Mouse (Mus musculus) heart, postnatal 4 days (tissue): ENCODE measurements at regions not wholly inside any gene's neighbourhood (a gene's known extent, or its start where the extent isn't known, plus 50 kb on each side); places are given as distances from the start of the nearest gene placed in this dataset.

Experiments
- DNase-seq: peaks from one replicate; pipeline ENCODE4 v3.0.0; 2021

DNA sequence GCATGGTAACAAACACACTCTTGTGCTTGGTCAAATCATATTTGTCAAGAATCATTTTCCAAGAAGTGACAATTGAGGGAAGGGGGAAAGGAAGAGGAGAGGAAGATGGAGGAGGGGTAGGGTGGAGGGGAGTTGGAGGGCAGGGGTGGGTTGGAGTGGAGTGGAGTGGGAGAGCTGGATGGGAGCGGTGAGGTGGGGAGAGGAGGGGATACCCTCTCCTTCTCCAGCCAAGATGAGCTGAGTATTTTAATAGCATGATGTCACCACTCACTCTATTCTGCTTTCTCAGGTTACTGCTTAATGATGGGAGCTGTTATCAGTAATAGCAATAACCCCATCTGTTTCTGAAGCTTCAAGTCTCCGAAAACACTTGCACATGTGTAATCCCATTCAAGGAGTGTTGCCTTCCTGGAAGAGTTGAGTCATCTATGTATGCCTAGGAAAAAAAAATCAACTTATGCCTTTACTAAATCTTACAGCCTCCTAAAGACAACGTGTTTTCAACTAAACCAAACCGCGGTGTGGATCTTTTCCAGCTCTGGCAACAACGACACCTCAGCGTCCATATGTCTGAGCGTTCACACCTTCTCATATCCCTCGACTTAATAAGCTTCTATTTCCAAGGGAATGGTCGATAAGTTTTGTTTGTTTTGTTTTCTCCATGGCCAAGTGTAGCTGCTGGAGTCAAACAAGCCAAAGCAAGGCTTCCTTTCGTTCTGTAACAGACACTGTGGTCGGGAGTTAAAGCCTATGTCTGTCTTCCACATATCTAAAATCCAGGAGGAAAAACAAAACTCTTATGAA lies 187.0 kb upstream of the Mgmt start:
- DNase-seq, result peak; percentile 11

DNA sequence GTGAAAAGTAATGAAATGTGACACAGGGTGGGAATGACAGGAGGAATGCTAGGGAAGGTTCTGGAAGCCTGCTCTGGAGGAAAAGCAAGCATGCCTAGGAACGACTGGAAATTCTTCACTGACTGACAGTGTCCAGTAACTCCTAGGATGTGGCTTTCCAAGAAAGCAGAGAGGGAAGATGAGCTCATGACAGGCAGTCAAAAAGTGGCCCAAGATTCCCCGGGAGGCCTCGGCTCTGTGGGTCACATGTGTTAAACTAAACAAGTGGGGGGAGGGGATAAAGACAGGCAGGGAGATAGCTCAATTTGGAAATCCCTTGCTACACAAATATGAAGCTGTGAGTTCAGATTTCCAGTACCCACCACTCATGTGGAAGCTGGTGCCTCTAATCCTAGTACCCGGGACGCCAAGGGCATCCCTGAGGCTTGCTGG lies 186.4 kb upstream of the Mgmt start:
- DNase-seq, result peak; percentile 18

DNA sequence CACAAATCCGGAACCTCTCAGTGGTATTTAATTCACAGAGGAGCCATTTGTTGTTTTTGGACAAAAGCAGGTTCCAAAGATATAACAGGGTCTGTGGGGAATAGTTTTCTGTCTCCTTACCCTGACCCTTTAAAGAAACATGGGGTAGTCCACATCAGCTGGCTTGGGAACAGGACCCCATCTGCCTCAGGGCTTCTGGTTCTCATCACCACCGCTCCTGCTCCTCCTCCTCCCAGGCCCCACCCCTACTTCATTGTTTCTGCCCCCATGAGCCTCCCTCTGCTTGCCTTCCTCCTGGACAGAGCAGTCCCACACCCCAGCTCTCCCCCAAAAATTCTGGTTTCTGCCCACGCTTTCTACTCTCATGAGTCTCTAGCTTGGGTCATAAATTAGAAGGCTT lies 183.8 kb upstream of the Mgmt start:
- DNase-seq, result peak; percentile 39

DNA sequence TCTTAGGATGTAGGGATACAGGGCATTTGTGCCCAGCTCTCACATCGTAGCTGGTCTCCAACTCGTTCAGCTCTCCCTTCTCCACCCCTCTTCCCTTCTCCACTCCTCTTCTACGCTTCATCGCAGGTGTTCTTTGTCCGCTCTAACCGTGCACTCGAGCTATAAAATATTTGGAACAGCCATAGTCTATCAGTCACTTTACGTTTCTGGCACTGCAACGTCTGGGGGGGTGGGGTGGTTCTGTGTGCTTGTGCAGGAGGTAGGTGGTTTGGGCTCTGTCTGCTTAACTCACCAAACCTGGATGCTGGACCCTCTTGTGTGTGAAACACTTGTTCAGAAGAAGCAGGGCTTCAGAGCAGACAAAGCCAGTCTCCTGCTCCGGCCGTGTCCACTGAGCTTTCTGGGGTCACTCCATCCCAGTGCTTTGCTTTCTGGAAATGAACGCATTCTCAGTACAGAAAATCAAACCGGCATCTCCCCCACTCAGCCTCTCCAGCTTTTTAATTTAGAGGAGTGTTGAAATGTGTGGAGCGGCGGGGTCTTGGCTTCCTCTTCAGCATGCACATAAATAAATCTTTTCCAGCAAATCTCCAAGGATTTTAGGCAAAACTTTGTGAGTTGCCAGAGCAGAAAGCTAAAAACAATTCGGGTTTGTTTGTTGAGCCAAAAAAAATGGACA lies 181.3 kb upstream of the Mgmt start:
- DNase-seq, result peak; percentile 43

DNA sequence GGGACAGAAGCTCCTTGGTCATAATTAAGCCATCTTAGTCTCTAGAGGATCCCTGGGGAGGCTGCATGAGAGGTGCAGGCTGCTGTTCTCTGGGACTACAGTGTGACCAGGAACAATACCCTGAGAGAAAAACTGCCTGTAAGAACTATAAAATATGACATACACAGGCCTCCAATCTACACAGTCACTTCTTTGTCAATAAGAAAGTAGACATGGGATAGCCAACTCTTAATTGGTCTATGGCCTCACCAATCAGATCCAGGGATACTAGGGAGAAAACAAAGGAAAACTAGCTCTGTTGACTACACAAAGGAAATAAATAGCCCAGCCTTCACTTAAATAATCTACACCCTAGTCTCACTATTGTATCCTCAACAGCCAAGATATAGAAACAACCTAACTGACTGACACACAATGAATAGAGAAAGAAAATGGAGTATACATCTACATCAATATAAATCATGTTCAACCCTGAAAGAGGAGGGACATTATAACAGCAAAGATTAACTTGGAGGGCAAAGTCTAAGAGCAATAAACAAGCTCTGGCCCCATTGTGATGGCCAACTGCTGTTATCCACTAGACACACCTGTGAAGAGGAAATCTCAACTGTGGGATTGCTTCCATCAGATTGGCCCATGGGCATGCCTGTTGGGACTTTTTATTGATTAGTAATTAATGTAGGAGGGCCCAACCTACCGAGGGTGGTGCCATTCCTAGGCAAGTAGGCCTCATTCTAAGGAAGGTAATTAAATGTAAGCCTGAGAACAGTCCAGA lies 166.6 kb upstream of the Mgmt start:
- DNase-seq, result no peak

DNA sequence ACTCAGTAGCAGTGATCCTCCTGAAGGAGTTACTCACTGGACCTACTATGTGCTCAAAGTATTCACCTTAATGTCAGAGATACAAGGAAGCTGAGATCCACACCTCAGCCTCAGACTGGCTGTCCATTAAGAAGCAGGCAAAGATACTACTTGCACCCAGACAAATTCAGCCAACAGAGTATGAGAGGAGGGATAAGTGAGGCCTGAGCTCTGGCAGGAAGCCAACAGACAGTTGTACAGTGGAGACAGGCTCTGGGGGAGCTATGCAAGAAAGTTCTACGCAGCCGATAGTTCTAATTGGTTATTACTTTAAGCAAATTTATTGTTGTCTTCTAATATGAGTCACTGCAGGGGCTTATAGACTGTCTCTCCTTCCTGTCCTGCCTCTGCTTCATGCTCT lies 152.2 kb upstream of the Mgmt start:
- no peak for DNase-seq

DNA sequence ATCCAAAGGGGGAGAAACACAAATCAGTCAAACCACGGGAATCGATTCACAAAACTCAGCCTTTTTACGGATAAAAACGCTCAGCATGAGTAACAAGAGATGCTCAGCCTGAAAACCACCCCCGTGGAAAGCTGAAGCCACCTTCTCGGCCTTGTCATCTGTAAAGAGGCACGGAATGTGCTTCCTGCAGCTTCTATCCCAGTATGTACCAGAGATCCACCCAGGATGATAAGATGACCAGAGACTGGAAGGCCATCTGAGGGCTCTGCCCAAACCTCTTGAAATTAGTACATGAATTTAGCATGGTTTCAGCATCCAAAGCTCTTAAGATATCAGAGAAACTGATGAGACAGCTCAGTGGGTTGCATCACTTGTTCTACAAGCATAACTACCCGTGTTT lies 149.0 kb upstream of the Mgmt start:
- no peak for DNase-seq

DNA sequence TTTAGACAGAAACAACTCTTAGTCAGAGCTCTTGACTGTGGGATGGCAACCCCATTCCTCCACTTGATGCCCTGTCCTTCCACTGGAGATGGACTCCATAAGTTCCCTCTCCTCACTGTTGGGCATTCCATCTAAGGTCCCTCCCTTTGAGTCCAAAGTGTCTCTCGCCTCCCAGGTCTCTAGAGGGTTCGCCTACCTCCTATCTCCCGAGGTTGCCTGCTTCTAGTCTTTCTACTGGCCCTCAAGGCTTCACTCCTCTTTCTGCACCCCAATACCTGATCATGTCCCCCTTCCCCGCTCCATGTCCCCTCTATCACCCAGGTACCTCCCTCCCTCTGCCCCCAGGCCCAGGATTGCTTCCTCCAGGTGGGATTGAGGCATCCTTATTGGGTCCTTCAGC lies 142.9 kb upstream of the Mgmt start:
- DNase-seq, result no peak

DNA sequence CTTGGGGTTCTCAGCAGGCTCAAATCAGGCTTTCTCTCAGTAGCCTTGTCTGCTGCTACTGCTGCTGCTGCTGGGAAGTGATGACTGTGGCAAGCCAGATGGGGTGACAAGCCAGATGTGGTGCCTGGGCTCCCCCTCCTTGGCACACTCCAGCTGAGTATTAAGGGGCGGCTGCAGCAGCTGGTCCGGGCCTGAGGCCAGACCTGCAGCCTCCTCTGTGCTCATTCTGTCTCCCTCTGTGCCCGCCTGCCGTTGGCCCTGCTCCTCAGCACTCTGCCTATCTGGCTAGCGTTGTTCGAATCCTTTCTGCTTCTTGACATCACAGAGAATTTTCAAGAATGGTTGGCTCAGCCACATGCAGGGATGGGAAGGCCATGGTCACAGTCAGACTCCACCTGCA lies 139.6 kb upstream of the Mgmt start:
- no peak for DNase-seq

DNA sequence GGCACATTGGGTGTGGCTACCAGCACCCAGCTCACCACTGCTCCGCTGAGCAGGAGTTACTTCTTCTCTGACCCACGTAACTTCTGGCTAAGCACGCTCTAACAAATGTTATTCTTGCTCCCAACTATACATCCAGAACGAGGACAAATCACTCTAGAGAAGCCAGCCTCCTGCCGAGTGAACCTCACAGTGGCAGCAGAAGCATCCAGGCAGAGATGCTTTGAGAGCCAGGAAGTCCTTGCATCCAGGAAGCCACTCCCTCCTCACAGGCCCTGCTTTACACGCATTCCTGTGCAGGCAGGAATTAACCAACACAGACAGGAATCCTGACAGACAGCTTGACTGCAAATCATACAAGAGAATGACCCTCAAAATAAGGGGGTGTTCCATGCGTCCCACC lies 129.4 kb upstream of the Mgmt start:
- DNase-seq, result no peak

DNA sequence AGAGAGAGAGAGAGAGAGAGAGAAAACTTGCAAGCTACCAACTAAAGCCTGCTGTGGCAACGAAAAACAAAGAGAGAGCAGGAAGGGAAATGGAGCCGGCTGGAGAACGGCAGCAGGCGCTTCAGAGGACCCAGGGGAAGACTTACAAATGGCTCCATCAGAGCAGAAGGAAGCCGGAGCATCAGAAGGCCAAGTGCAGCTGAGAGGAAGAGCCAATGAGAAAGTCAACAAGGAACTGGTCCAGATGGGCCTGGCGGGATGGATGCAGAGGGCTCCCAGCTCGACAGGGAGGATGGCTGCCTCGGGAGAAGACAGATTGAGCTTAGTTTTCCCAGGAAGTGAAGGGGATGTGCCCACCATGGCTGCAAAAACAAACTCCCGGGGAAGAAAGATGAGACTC lies 127.2 kb upstream of the Mgmt start:
- DNase-seq, result no peak

DNA sequence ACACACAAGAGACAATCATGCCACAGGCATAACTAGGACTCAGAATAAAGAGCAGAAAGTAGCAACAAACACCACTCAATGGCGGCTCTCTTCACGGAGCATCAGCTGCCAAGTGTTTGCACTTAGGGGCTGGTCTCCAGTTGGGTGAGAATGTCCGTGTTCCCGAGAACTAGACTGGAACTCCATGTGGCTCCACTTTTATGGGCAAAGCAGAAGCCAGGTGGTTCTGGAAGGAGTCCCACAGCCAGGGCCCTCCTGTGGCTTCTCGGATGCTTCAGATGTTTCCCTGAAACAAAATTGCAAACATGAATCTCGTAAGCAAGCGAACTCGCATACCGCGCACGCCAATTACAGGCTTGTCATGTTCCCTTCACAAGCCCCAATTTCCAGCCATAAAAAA lies 113.7 kb upstream of the Mgmt start:
- no peak for DNase-seq

DNA sequence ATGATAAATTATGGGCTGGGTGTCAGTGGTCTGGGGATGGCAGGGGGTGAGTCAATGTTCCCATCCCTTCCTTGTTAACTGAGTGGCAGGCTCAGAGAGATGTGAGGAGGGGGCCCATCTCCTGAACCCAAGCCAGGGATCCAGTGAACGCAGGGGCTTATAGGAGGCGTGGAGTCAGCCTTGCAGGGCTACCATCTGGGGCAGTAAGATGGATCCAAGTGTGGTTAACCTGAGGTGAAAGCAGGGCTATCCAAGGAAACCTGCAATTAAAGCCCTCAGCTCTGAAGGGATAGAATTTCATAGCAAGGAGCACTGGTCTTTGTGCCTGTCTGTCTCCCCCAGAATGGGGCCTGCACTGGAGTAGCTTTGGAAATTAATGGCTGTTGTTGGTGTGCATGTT lies 103.3 kb upstream of the Mgmt start:
- DNase-seq, result no peak

DNA sequence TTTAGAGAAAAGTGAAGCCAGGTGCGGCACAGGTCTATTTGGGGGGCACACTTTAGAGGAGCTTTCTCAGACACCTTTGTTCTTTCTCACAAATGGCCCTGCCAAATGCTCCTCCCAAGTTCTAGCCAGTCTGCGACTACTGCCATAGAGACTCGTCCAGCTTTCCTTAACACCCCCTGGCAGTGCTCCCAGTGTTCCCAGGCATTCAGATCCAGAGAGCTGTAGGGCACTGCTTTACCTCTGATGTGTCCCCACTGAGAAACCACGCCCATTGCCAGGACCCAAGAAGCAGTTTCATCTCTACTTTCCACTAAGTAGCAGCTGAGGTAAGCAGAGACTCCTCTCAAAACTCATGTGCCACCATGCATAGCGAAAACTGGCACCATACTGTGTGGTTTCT lies 102.3 kb upstream of the Mgmt start:
- no peak for DNase-seq

DNA sequence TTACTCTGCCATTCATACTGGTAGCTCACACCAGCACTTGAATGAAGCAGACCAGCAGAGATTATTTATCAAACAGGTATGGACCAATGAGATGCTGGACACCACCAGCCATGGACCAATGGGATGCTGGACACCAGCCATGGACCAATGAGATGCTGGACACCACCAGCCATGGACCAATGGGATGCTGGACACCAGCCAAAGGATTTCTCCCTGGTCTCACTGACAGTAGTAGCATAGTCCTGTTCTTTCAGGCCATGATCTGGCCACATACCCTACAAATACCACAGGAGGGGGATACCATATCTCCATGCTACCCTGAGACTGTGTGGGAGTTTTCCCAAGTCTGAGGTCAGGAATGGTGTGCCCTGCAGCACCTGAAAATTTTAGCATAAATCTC lies 98.0 kb upstream of the Mgmt start:
- no peak for DNase-seq

DNA sequence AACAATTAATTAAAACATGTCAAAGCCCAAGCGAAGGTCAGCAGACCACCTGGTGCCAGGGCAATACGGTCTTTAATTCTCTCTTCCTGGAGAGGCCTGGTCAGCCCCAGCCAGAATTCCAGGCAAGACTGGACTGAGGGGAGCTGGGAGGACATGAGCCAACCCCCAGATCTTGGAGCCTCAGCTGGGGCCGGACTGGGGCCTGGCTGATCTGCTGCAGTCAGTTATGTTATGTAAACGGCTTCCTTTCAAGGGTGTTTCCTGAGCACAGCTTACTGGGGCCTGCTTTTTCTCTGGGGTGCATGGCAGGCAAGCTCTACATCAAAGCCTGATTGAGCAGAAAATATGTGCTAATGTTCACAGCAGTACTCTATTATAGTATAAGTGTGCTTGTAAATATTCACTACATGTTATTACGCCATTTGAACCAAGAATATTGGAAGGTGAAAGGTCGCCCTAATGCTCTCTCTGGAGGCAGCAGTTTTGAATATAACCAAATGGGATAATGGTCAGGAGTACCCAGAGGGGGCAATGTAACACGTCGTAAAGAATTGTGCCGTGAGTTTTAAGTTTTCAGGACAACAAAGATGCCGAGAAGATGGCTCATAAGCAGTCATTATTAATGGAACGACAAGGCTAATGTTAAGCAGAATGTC lies 96.5 kb upstream of the Mgmt start:
- DNase-seq, result no peak

DNA sequence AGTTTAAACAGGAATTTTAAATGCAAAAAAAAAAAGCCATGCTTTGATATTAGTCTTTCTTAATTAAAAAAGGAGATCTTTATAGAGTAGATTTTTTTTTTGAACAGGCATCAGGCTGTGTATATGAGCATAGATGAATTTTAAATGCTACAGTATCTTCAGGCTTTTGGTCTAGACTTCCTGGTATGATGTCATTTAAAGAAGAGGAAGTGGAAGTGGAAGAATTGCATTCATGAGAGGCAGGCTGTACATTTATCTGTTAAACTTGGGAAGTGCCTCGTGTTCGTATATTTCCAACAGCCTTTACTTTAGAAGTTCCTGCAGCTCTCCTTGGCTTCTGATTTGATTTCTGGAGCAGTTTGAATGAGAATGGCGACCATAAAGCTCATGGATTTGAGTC lies 95.8 kb upstream of the Mgmt start:
- DNase-seq, result no peak

DNA sequence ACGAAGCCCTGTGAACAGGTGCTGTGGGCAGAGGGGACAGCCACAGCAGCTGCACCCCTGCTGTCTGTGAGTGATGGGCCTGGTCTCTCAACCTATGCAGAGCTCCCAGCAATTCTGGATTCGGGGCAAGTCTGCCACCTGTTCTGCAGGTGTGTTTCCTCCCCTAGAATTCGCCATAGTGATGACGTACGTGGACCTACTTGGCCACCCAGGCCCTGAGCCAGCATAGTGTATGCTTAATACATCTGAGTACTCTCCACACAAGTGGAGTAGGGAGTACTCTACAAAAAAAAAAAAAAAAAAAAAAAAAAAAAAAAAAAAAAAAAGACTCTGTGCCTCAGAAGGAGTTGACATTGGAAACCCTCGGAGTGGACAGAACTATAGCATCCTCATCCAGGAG lies 87.3 kb upstream of the Mgmt start:
- no peak for DNase-seq

DNA sequence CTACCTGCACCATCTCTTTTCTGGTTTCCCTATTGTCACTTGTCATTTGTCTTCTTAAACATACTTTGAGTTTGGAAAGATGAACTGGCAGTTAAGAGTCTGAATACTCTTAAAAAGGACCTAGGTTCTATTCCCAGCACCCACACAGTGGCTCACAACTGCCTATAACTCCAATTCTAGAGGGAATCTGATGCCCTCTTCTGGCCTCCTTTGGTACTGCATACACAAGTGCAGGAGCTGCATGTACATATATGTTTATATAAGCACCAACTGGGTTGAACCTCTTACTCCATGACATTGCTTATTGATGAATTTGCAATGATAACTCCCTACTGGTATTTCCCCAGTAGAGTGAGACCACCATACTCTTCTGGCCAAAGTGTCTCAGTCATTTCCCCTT lies 86.4 kb upstream of the Mgmt start:
- no peak for DNase-seq

DNA sequence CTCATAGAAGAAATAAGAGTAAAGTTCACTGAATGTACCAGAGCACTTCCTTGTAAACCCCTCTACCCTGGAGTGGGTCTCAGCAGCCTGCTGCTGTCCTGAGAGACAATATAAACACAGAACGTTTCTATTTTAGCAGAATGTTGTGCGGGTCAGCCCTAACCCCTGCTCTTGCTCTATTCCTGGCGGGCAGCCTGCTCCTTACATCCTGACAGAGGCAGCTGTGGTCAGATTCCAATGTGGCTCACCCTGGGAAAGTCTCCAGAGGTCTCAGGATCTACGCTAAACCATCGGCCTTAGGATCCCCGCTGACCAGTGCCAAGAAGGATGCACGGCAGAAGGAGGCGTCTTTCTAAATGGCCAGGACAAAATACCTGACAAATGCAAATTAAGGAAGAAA lies 84.8 kb upstream of the Mgmt start:
- DNase-seq, result peak; percentile 33

DNA sequence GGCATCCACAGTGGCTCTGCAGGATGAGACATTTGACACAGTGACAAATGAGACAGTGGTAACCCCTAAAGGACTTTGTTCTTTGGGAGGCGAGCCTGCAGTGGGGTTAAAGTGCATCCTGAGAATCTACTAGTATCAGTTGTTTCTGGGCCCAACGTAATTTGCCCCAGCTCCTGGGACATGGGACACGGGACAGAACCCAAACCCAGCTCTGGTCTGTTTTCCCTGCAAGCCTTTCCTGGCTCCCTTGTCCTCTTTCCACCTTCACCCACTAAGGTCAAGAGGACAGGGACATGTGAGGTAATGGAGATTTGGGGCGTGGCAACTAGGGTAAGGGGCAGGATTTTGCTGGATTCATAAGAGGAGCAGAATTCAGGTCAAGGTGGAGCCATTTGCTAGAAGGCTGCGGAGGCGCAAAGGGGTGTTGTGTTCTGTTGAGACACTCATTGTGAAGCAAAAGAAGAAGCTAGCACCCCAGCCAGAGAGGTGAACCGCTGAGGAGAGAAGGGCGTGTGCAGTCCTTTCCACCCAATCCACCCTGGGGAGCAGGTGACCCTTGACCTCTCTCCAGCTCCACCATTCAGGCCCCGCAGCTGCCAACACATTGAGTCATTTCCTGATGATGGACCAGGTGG lies 80.6 kb upstream of the Mgmt start:
- DNase-seq, result no peak

DNA sequence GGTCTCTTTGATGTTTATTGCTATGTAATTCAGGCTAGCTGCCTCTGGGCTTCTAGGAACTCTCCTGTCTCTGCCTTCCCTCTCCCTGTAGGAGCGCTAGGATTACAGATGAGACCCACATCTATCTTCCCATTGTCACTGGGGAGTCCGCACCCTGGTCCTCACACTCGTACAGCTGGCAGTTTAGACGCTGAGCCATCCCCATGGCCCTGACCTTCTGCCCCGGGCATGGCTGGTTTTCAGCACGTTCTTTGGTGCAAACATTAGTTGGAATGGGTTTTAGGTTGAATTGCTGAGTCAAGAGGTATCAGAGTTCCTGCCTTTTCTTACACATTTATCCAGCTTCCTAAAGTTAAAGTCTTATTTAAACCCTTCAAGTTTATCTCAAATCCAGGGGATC lies 79.7 kb upstream of the Mgmt start:
- DNase-seq, result no peak

DNA sequence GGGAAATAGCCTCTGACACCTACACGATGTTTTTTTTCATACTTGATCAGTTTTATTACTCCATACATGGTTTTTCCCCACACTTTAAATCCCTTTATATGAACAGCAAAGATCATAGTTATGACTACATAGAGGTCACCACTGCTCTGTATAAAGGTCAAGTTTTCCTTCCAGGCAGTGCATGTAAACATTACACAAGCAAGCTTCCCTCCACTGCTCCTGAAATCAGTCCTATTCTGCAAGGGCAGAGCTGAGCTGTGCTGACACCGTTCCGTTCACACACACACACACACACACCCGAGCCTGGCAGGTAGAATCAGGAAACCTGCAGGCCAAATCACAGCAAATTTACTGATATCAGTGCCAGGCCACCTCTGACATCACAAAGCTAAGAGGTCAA lies 74.1 kb upstream of the Mgmt start:
- DNase-seq, result no peak
